Mouse (Mus musculus) intestine, embryonic 14.5 days (tissue): Measurements from ENCODE around the gene Hsd17b2. TPM values are rescaled to one million over a fixed set of nuclear protein-coding genes. Genes with fewer than 3 reads are reported as not detected.

Experiments used
- ATAC-seq: fragments of 200-750 bp; cut with Nextera tagmentation; replicated peaks from 2 replicates; pipeline ENCODE4 v1.8.0; 2017; ENCODE audit warnings: low read depth, moderate number of reproducible peaks, moderate TSS enrichment, moderate library complexity; ENCODE audit not compliant: low FRiP score, low TSS enrichment
- DNase-seq: peaks from one replicate; pipeline ENCODE4 v3.0.0-alpha.2; 2018; ENCODE audit warnings: low spot score
- H3K27ac ChIP-seq: fragments of 300-500 bp; sonication (generic); 2 replicates; pipeline ENCODE4 v1.5.1; 2014; ENCODE audit warnings: low read depth, mild to moderate bottlenecking, control low read depth
- H3K27me3 ChIP-seq: fragments of 300-500 bp; sonication (generic); replicated peaks from 2 replicates; pipeline ENCODE4 v1.6.1; 2014; ENCODE audit warnings: low read length, control low read depth; ENCODE audit not compliant: control insufficient read depth, insufficient read depth
- H3K36me3 ChIP-seq: fragments of 300-500 bp; sonication (generic); 2 replicates; pipeline ENCODE4 v1.6.1; 2014; ENCODE audit warnings: low read length, control low read depth; ENCODE audit not compliant: control insufficient read depth, insufficient read depth
- H3K4me1 ChIP-seq: fragments of 300-500 bp; sonication (generic); replicated peaks from 2 replicates; pipeline ENCODE4 v1.6.1; 2014; ENCODE audit warnings: low read length, control low read depth, mixed read lengths; ENCODE audit not compliant: control insufficient read depth, insufficient read depth
- H3K4me2 ChIP-seq: fragments of 300-500 bp; sonication (generic); 2 replicates; pipeline ENCODE4 v1.6.1; 2014; ENCODE audit warnings: low read length
- H3K4me3 ChIP-seq: fragments of 300-500 bp; sonication (generic); 2 replicates; pipeline ENCODE4 v1.5.1; 2014; ENCODE audit warnings: low read depth, low read length, control low read depth, mixed read lengths
- H3K9ac ChIP-seq: fragments of 300-500 bp; sonication (generic); 2 replicates; pipeline ENCODE4 v1.6.1; 2014; ENCODE audit warnings: mild to moderate bottlenecking, low read length
- H3K9me3 ChIP-seq: fragments of 300-500 bp; sonication (generic); 2 replicates; pipeline ENCODE4 v1.6.1; 2016; ENCODE audit warnings: low read length, control low read depth; ENCODE audit not compliant: control insufficient read depth
- WGBS: fragments of 180-500 bp; shearing (Covaris S2); extraction: QIAGEN DNeasy Blood & Tissue Kit; methylation state at CpG from one replicate; pipeline ENCODE4 v1.1.7; 2014; 5-methylcytosine and 5-hydroxymethylcytosine counted together
- polyA plus RNA-seq: library from polyadenylated mRNA; unstranded; fragments of >200 nt; fragmentation: Nextera tagmentation; extraction: Ambion mirVana; gene quantifications from 2 replicates; pipeline ENCODE4 v1.2.1, GENCODE M21; 2014

Hsd17b2 gene
- polyA plus RNA-seq, 1 experiment from 2014 or later: 16.2 TPM

DNA sequence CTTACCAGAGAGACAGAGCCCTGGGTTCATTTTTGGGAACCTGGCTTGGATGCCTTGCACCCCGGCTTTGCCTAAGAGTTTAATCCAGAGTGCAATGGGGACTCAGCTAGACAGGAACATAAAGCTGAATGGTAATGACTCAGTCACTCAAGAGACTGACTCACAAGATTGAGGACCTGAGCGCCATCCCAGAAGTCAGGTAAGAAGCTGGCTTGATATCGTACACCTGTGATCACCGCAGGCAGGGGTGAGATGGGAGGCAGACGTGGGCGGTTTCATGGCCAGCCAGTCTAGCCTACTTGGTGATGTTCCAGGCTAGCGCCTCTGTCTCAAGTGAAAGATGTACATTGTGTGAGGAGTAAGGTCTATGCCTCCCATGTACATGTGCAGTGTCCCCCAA lies 81.3 kb downstream of the Hsd17b2 start:
- Histone ChIP-seq H3K4me2 (no peak overlapping the region), H3K27ac (no peak overlapping the region), H3K36me3 (peaks cover 3% of the 10 kb centered on the region; the same call in 1 of the 2 replicates), H3K9ac (no peak overlapping the region), H3K27me3 (no peaks in the 10 kb centered on the region), H3K4me1 (no peaks in the 10 kb centered on the region), H3K4me3 (no peak overlapping the region), H3K9me3 (no peaks in the 10 kb centered on the region)
- 90% methylated on average over 7 of the region's 7 CpGs for WGBS
- no peak for ATAC-seq
- no peak for DNase-seq

DNA sequence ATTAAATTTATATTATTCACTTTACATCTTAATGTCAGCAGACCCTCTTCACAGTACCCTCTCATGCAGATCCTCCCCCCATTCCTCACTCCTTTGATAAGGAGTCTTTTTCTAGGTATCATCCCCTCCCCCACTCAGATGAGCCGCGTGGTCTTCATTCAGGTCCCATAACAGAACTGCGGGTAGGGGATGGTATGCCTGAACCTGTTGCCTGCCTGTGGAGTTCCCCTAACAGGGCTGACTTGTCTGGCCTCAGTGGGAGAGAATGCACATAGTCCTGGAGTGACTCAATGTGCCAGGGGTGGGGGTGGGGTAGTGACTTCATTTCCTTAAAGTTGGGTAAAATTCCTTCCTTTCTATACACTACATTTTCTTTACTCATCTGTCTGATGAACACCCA lies 84.7 kb downstream of the Hsd17b2 start:
- peaks cover 30% of the 10 kb centered on the region for H3K36me3 ChIP-seq
- H3K27me3 ChIP-seq: no peaks in the 10 kb centered on the region
- ATAC-seq (no peak), DNase-seq (no peak)
- H3K9me3 ChIP-seq: no peaks in the 10 kb centered on the region
- H3K27ac ChIP-seq: no peak overlapping the region
- no peaks in the 10 kb centered on the region for H3K4me1 ChIP-seq
- no peak overlapping the region for H3K9ac ChIP-seq
- no peak overlapping the region for H3K4me3 ChIP-seq
- 90% methylated on average over 3 of the region's 3 CpGs for WGBS
- no peak overlapping the region for H3K4me2 ChIP-seq

DNA sequence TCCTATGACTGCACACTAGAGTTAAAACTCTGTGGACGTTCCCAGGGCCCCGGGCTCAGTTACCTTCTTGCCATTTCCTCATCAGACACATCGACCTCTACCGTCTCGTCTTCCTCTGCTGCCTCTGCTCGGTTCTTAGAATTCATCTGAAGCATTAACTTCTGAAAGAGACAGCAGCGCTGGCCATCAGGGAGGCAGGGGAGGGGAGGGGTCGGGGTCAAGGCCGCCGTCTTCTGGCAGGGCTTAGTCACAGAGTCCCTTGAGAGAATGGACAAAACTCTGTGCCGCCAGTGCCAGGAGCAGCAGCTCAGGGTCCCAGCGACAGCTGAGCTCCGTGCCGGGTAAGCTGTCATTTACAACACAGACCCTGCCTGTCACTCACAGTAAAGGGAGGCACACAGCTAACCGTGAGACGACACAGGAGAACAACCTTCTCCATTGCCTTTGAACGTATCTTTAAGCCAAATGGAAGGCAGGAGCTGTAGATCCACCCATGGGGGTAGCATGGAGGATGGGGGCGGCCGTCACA lies 91.0 kb downstream of the Hsd17b2 start:
- H3K4me2 ChIP-seq: no peak overlapping the region
- WGBS: 85% methylated on average over 19 of the region's 19 CpGs
- no peaks in the 10 kb centered on the region for H3K4me1 ChIP-seq
- peaks cover 91% of the 10 kb centered on the region for H3K36me3 ChIP-seq
- no peak overlapping the region for H3K4me3 ChIP-seq
- H3K9me3 ChIP-seq: no peaks in the 10 kb centered on the region
- no peak overlapping the region for H3K9ac ChIP-seq
- DNase-seq: no peak
- H3K27ac ChIP-seq: no peak overlapping the region
- no peaks in the 10 kb centered on the region for H3K27me3 ChIP-seq
- ATAC-seq: no peak

DNA sequence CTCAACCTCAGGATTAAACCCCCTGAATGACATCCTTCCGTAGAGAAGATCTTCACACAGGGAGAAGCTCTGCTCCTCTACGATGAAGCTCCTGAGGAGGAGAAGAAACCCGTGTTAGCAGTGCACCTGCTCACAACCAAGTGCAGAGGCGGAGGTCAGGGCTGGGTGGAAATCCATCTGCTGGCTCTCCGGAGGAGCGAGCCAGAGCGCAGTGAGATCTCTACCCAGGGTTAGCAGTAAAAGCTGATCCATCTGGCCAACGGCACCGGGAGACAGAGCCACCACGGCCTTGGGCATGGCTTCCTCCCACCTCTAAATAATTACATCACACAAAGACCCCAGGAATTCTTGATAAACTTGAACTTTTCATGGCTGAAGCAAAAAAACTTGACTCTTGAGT lies 92.9 kb downstream of the Hsd17b2 start:
- Histone ChIP-seq H3K4me1 (no peaks in the 10 kb centered on the region), H3K27me3 (no peaks in the 10 kb centered on the region), H3K27ac (no peak overlapping the region), H3K9me3 (no peaks in the 10 kb centered on the region), H3K4me2 (no peak overlapping the region), H3K4me3 (no peak overlapping the region), H3K36me3 (peaks cover 95% of the 10 kb centered on the region), H3K9ac (no peak overlapping the region)
- ATAC-seq: no peak
- 89% methylated on average over 10 of the region's 10 CpGs for WGBS
- no peak for DNase-seq

GRCm38 (mm10) chr8:117796464-117796863 lies 94.8 kb downstream of the Hsd17b2 start:
- Histone ChIP-seq H3K4me3 (no peak overlapping the region), H3K27ac (no peak overlapping the region), H3K36me3 (peaks cover 77% of the 10 kb centered on the region), H3K9me3 (no peaks in the 10 kb centered on the region), H3K27me3 (no peaks in the 10 kb centered on the region), H3K4me2 (no peak overlapping the region), H3K9ac (no peak overlapping the region), H3K4me1 (peaks cover 12% of the 10 kb centered on the region)
- 87% methylated on average over 15 of the region's 15 CpGs for WGBS
- ATAC-seq: no peak
- no peak for DNase-seq

DNA sequence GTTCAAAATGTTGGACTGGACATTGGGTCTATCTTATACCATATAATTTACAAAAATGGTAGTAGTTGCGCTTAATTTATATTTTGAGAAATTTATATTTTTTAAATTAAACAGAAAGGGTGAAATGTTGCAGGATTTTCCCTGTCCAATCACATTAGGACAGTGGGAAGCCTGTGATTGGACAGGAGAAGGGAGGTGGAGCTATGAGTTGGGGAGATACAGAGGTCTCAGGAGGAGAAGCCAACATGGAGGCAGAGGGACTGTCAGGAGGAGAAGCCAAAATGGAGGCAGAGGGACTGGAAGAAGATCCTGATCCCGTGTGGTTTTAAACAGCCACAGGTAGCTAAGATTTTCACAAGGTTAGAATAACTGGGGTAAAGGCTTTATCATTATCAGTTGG lies 96.4 kb downstream of the Hsd17b2 start:
- no peaks in the 10 kb centered on the region for H3K9me3 ChIP-seq
- DNase-seq: no peak
- 99% methylated on average over 2 of the region's 2 CpGs for WGBS

GRCm38 (mm10) chr8:117801443-117802298 lies 100.0 kb downstream of the Hsd17b2 start, which contains the start of gene Mphosph6:
Gene Mphosph6 (minus strand): TSS chr8:117801943.
- H3K36me3 ChIP-seq: peaks cover 26% of the 10 kb centered on the region
- H3K9me3 ChIP-seq: no peaks in the 10 kb centered on the region
- H3K27ac ChIP-seq: peak within 1 kb of the TSS; percentile 90
- peak within 1 kb of the TSS; percentile 93 for H3K4me3 ChIP-seq
- peak within 1 kb of the TSS; percentile 93 for H3K9ac ChIP-seq
- DNase-seq (peak; percentile 98), ATAC-seq (peak; percentile 97)
- WGBS: under 1% methylated on average over 65 of the region's 65 CpGs
- H3K27me3 ChIP-seq: no peaks in the 10 kb centered on the region
- H3K4me2 ChIP-seq: peak within 1 kb of the TSS; percentile 66
- H3K4me1 ChIP-seq: peaks cover 12% of the 10 kb centered on the region

More for the DNA sequence above, 96.4 kb downstream of the Hsd17b2 start:
- H3K27ac ChIP-seq: no peak overlapping the region
- H3K4me1 ChIP-seq: peaks cover 12% of the 10 kb centered on the region
- H3K9ac ChIP-seq: no peak overlapping the region
- ATAC-seq: no peak
- H3K4me3 ChIP-seq: no peak overlapping the region
- no peak overlapping the region for H3K4me2 ChIP-seq
- peaks cover 61% of the 10 kb centered on the region for H3K36me3 ChIP-seq
- H3K27me3 ChIP-seq: no peaks in the 10 kb centered on the region

- Histone ChIP-seq H3K4me2 (peak overlapping the region; percentile 66), H3K27me3 (no peaks in the 10 kb centered on the region), H3K36me3 (peaks cover 21% of the 10 kb centered on the region), H3K9ac (peak overlapping the region; percentile 55), H3K4me1 (peaks cover 12% of the 10 kb centered on the region), H3K27ac (peak overlapping the region; percentile 90), H3K4me3 (peak overlapping the region; percentile 93), H3K9me3 (no peaks in the 10 kb centered on the region)
- ATAC-seq: peak; percentile 64
- 2% methylated on average over 11 of the region's 11 CpGs for WGBS
- DNase-seq: no peak
These were observed 100.6 kb downstream of the Hsd17b2 start for GRCm38 (mm10) chr8:117802299-117802689.
